Mouse (Mus musculus) yolk sac, embryonic 10.5 days (tissue): Measurements from ENCODE around the gene Stim1.

Source experiments
- DNase-seq: peaks from one replicate; pipeline ENCODE4 v3.0.0-alpha.2; 2017; ENCODE audit warnings: low spot score

The Stim1 gene

GRCm38 (mm10) chr7:102305596-102305995 is 38.0 kb downstream of the Stim1 start:
- DNase-seq = no peak

- DNase-seq = no peak
These were observed 42.7 kb downstream of the Stim1 start for GRCm38 (mm10) chr7:102310266-102310665.

- no peak for DNase-seq
These were observed 43.2 kb downstream of the Stim1 start for GRCm38 (mm10) chr7:102310821-102311220.

GRCm38 (mm10) chr7:102312840-102313534 is 45.4 kb downstream of the Stim1 start:
- DNase-seq = peak; percentile 54

GRCm38 (mm10) chr7:102313535-102313863 is 45.9 kb downstream of the Stim1 start:
- no peak for DNase-seq

- DNase-seq = no peak
These were observed 46.5 kb downstream of the Stim1 start for GRCm38 (mm10) chr7:102314107-102314506.

GRCm38 (mm10) chr7:102314908-102315307 is 47.3 kb downstream of the Stim1 start:
- no peak for DNase-seq

- no peak for DNase-seq
These were observed 47.8 kb downstream of the Stim1 start for GRCm38 (mm10) chr7:102315435-102315834.

GRCm38 (mm10) chr7:102317583-102318168 is 50.1 kb downstream of the Stim1 start:
- no peak for DNase-seq

- DNase-seq = no peak
These were observed 54.5 kb downstream of the Stim1 start for GRCm38 (mm10) chr7:102322137-102322536.

- DNase-seq = no peak
These were observed 58.7 kb downstream of the Stim1 start for GRCm38 (mm10) chr7:102326323-102326722.

- DNase-seq = no peak
These were observed 62.7 kb downstream of the Stim1 start for GRCm38 (mm10) chr7:102330270-102330669.

GRCm38 (mm10) chr7:102331476-102331875 is 63.9 kb downstream of the Stim1 start:
- DNase-seq = no peak

- DNase-seq = no peak
These were observed 66.1 kb downstream of the Stim1 start for GRCm38 (mm10) chr7:102333741-102334140.

GRCm38 (mm10) chr7:102337326-102337725 is 69.7 kb downstream of the Stim1 start:
- no peak for DNase-seq

- DNase-seq = no peak
These were observed 70.3 kb downstream of the Stim1 start for GRCm38 (mm10) chr7:102337898-102338297.

GRCm38 (mm10) chr7:102338956-102339355 is 71.3 kb downstream of the Stim1 start:
- no peak for DNase-seq

GRCm38 (mm10) chr7:102345893-102346292 is 78.3 kb downstream of the Stim1 start:
- no peak for DNase-seq

GRCm38 (mm10) chr7:102347327-102347726 is 79.7 kb downstream of the Stim1 start:
- DNase-seq = no peak

- DNase-seq = no peak
These were observed 81.1 kb downstream of the Stim1 start for GRCm38 (mm10) chr7:102348681-102349080.

- no peak for DNase-seq
These were observed 81.6 kb downstream of the Stim1 start for GRCm38 (mm10) chr7:102349236-102349635.

GRCm38 (mm10) chr7:102353420-102353819 is 85.8 kb downstream of the Stim1 start:
- no peak for DNase-seq

GRCm38 (mm10) chr7:102358124-102358523 is 90.5 kb downstream of the Stim1 start:
- no peak for DNase-seq

- no peak for DNase-seq
These were observed 93.7 kb downstream of the Stim1 start for GRCm38 (mm10) chr7:102361297-102361696.
